Mouse (Mus musculus): Measurements from ENCODE around the gene Slco6c1. TPM values are rescaled to one million over a fixed set of nuclear protein-coding genes. Genes with fewer than 3 reads are reported as not detected.

The Slco6c1 gene
- not detected in 3 replicates for total RNA-seq (2017)

GRCm38 (mm10) chr1:97128201-97128600, at the start of gene Slco6c1:
Gene Slco6c1 (minus strand): TSS chr1:97128301.
- no peak for ATAC-seq (replicated peaks; ENCODE audit: insufficient number of reproducible peaks, low FRiP score, low TSS enrichment, poor library complexity, severe bottlenecking)

GRCm38 (mm10) chr1:97038982-97039381, 89.1 kb downstream of the Slco6c1 start:
- no peak for ATAC-seq (replicated peaks; ENCODE audit: insufficient number of reproducible peaks, low FRiP score, low TSS enrichment, poor library complexity, severe bottlenecking)

GRCm38 (mm10) chr1:97038548-97038947, 89.6 kb downstream of the Slco6c1 start:
- no peak for ATAC-seq (replicated peaks; ENCODE audit: insufficient number of reproducible peaks, low FRiP score, low TSS enrichment, poor library complexity, severe bottlenecking)

- ATAC-seq (replicated peaks; ENCODE audit: insufficient number of reproducible peaks, low FRiP score, low TSS enrichment, poor library complexity, severe bottlenecking), result no peak
Measured at GRCm38 (mm10) chr1:97037955-97038354, 90.1 kb downstream of the Slco6c1 start.

GRCm38 (mm10) chr1:97021388-97021787, 106.7 kb downstream of the Slco6c1 start:
- ATAC-seq (replicated peaks; ENCODE audit: insufficient number of reproducible peaks, low FRiP score, low TSS enrichment, poor library complexity, severe bottlenecking), result no peak

- ATAC-seq (replicated peaks; ENCODE audit: insufficient number of reproducible peaks, low FRiP score, low TSS enrichment, poor library complexity, severe bottlenecking), result no peak
Measured at GRCm38 (mm10) chr1:97019404-97019803, 108.7 kb downstream of the Slco6c1 start.

GRCm38 (mm10) chr1:97018978-97019377, 109.1 kb downstream of the Slco6c1 start:
- ATAC-seq (replicated peaks; ENCODE audit: insufficient number of reproducible peaks, low FRiP score, low TSS enrichment, poor library complexity, severe bottlenecking), result no peak
